Mouse (Mus musculus): ENCODE data around the gene Gm6460.
"Not testable (repeated sequence)": the region's sequence is repeated elsewhere in the genome, so short reads cannot be mapped to it uniquely, and the experiment has no call there.

- not testable (repeated sequence) for TF ChIP-seq CTCF (IDR thresholded peaks at IDR 0.05; ENCODE audit: low read depth, low read length); GATA1 (IDR thresholded peaks at IDR 0.05; ENCODE audit: borderline replicate concordance, low read length)
Observed at GRCm38 (mm10) chr5:11594613-11595012, at the start of gene Gm6460.
